Mouse (Mus musculus): ENCODE data around the gene Anln. TPM values are rescaled to one million over a fixed set of nuclear protein-coding genes. Genes with fewer than 3 reads are reported as not detected.
A peak's percentile ranks its signal among the peaks of the same experiment; 100 is the strongest.

Anln gene
- total and polyA plus RNA-seq, 2 experiments from 2014 or later = 2.7 to 6.8 TPM

- 0 out of 2 replicates have a peak, but pooled peaks cover 7% of the 10 kb centered on the region for H3K4me1 ChIP-seq (ENCODE audit: insufficient read depth, low read length)
- DNase-seq (ENCODE audit: low spot score) (no peak), ATAC-seq (no peak)
- H3K9ac ChIP-seq (replicated peaks; ENCODE audit: low read length) = no peak overlapping the region
- no peak for TF ChIP-seq CTCF (IDR thresholded peaks at IDR 0.05; ENCODE audit: low read depth)
- no peak overlapping the region for H3K4me2 ChIP-seq (ENCODE audit: low read depth, low read length)
- H3K36me3 ChIP-seq (ENCODE audit: insufficient read depth, low read length) = 0 out of 2 replicates have a peak, but pooled peaks cover 7% of the 10 kb centered on the region
- H3K27me3 ChIP-seq (ENCODE audit: insufficient read depth, low read length) = no peaks in the 10 kb centered on the region
- H3K27ac ChIP-seq = no peak overlapping the region
- no peak overlapping the region for H3K4me3 ChIP-seq (ENCODE audit: low read length)
- H3K9me3 ChIP-seq (ENCODE audit: low read length) = no peaks in the 10 kb centered on the region
- 31% methylated on average over 4 of the region's 4 CpGs for WGBS
Observed at GRCm38 (mm10) chr9:22428028-22428665, 39.2 kb upstream of the Anln start.

- Histone ChIP-seq H3K27me3 (ENCODE audit: insufficient read depth, low read length) (no peaks in the 10 kb centered on the region), H3K9ac (replicated peaks; ENCODE audit: low read length) (no peak overlapping the region), H3K9me3 (ENCODE audit: low read length) (no peaks in the 10 kb centered on the region), H3K4me3 (ENCODE audit: low read length) (no peak overlapping the region), H3K4me1 (ENCODE audit: insufficient read depth, low read length) (0 out of 2 replicates have a peak, but pooled peaks cover 9% of the 10 kb centered on the region), H3K27ac (no peak overlapping the region), H3K4me2 (ENCODE audit: low read depth, low read length) (no peak overlapping the region), H3K36me3 (ENCODE audit: insufficient read depth, low read length) (0 out of 2 replicates have a peak, but pooled peaks cover 7% of the 10 kb centered on the region)
- TF ChIP-seq CTCF (IDR thresholded peaks at IDR 0.05; ENCODE audit: low read depth) = no peak
- ATAC-seq (no peak), DNase-seq (ENCODE audit: low spot score) (no peak)
- 97% methylated on average over 4 of the region's 4 CpGs for WGBS
Observed at GRCm38 (mm10) chr9:22424719-22425118, 35.7 kb upstream of the Anln start.

GRCm38 (mm10) chr9:22424196-22424595, 35.2 kb upstream of the Anln start:
- no peak overlapping the region for H3K4me3 ChIP-seq (ENCODE audit: low read length)
- ATAC-seq = no peak
- no peak for DNase-seq (ENCODE audit: low spot score)
- H3K4me2 ChIP-seq (ENCODE audit: low read depth, low read length) = no peak overlapping the region
- 77% methylated on average over 10 of the region's 10 CpGs for WGBS
- no peak for TF ChIP-seq CTCF (IDR thresholded peaks at IDR 0.05; ENCODE audit: low read depth)
- 0 out of 2 replicates have a peak, but pooled peaks cover 7% of the 10 kb centered on the region for H3K36me3 ChIP-seq (ENCODE audit: insufficient read depth, low read length)
- no peaks in the 10 kb centered on the region for H3K27me3 ChIP-seq (ENCODE audit: insufficient read depth, low read length)
- H3K9me3 ChIP-seq (ENCODE audit: low read length) = no peaks in the 10 kb centered on the region
- H3K4me1 ChIP-seq (ENCODE audit: insufficient read depth, low read length) = 0 out of 2 replicates have a peak, but pooled peaks cover 5% of the 10 kb centered on the region
- H3K9ac ChIP-seq (replicated peaks; ENCODE audit: low read length) = no peak overlapping the region
- H3K27ac ChIP-seq = no peak overlapping the region

- H3K9ac ChIP-seq (replicated peaks; ENCODE audit: low read length) = no peak overlapping the region
- no peak for TF ChIP-seq CTCF (IDR thresholded peaks at IDR 0.05; ENCODE audit: low read depth)
- DNase-seq (ENCODE audit: low spot score) (no peak), ATAC-seq (no peak)
- no peak overlapping the region for H3K4me2 ChIP-seq (ENCODE audit: low read depth, low read length)
- H3K9me3 ChIP-seq (ENCODE audit: low read length) = no peaks in the 10 kb centered on the region
- H3K27me3 ChIP-seq (ENCODE audit: insufficient read depth, low read length) = no peaks in the 10 kb centered on the region
- WGBS = 82% methylated on average over 1 of the region's 1 CpGs
- 0 out of 2 replicates have a peak, but pooled peaks cover 5% of the 10 kb centered on the region for H3K4me1 ChIP-seq (ENCODE audit: insufficient read depth, low read length)
- 0 out of 2 replicates have a peak, but pooled peaks cover 7% of the 10 kb centered on the region for H3K36me3 ChIP-seq (ENCODE audit: insufficient read depth, low read length)
- no peak overlapping the region for H3K27ac ChIP-seq
- H3K4me3 ChIP-seq (ENCODE audit: low read length) = no peak overlapping the region
Observed at GRCm38 (mm10) chr9:22423507-22423906, 34.5 kb upstream of the Anln start.

- no peak overlapping the region for H3K9ac ChIP-seq (replicated peaks; ENCODE audit: low read length)
- ATAC-seq = no peak
- DNase-seq (ENCODE audit: low spot score) = no peak
- no peak for TF ChIP-seq CTCF (IDR thresholded peaks at IDR 0.05; ENCODE audit: low read depth)
- WGBS = 70% methylated on average over 1 of the region's 1 CpGs
- H3K4me1 ChIP-seq (ENCODE audit: insufficient read depth, low read length) = 0 out of 2 replicates have a peak, but pooled peaks cover 5% of the 10 kb centered on the region
- H3K27ac ChIP-seq = no peak overlapping the region
- no peak overlapping the region for H3K4me2 ChIP-seq (ENCODE audit: low read depth, low read length)
- no peaks in the 10 kb centered on the region for H3K27me3 ChIP-seq (ENCODE audit: insufficient read depth, low read length)
- 0 out of 2 replicates have a peak, but pooled peaks cover 7% of the 10 kb centered on the region for H3K36me3 ChIP-seq (ENCODE audit: insufficient read depth, low read length)
- no peak overlapping the region for H3K4me3 ChIP-seq (ENCODE audit: low read length)
- no peaks in the 10 kb centered on the region for H3K9me3 ChIP-seq (ENCODE audit: low read length)
Observed at GRCm38 (mm10) chr9:22422559-22422958, 33.6 kb upstream of the Anln start.

- peak; percentile 44 for DNase-seq (ENCODE audit: low spot score)
- WGBS = 24% methylated on average over 7 of the region's 7 CpGs
- TF ChIP-seq CTCF (IDR thresholded peaks at IDR 0.05; ENCODE audit: low read depth) = no peak
Observed at GRCm38 (mm10) chr9:22420491-22420890, 31.5 kb upstream of the Anln start.

GRCm38 (mm10) chr9:22419877-22420276, 30.9 kb upstream of the Anln start:
- H3K36me3 ChIP-seq (ENCODE audit: insufficient read depth, low read length) = 0 out of 2 replicates have a peak, but pooled peaks cover 7% of the 10 kb centered on the region
- WGBS = 80% methylated on average over 3 of the region's 3 CpGs
- TF ChIP-seq CTCF (IDR thresholded peaks at IDR 0.05; ENCODE audit: low read depth) = no peak
- no peaks in the 10 kb centered on the region for H3K9me3 ChIP-seq (ENCODE audit: low read length)
- H3K27me3 ChIP-seq (ENCODE audit: insufficient read depth, low read length) = no peaks in the 10 kb centered on the region
- DNase-seq (ENCODE audit: low spot score) (no peak), ATAC-seq (no peak)
- H3K27ac ChIP-seq = no peak overlapping the region
- H3K9ac ChIP-seq (replicated peaks; ENCODE audit: low read length) = no peak overlapping the region
- H3K4me2 ChIP-seq (ENCODE audit: low read depth, low read length) = no peak overlapping the region
- no peak overlapping the region for H3K4me3 ChIP-seq (ENCODE audit: low read length)
- 0 out of 2 replicates have a peak, but pooled peaks cover 5% of the 10 kb centered on the region for H3K4me1 ChIP-seq (ENCODE audit: insufficient read depth, low read length)

More at GRCm38 (mm10) chr9:22420491-22420890, 31.5 kb upstream of the Anln start:
- Histone ChIP-seq H3K4me3 (ENCODE audit: low read length) (no peak overlapping the region), H3K9me3 (ENCODE audit: low read length) (no peaks in the 10 kb centered on the region), H3K36me3 (ENCODE audit: insufficient read depth, low read length) (0 out of 2 replicates have a peak, but pooled peaks cover 7% of the 10 kb centered on the region), H3K9ac (replicated peaks; ENCODE audit: low read length) (no peak overlapping the region), H3K4me2 (ENCODE audit: low read depth, low read length) (no peak overlapping the region), H3K27ac (no peak overlapping the region), H3K27me3 (ENCODE audit: insufficient read depth, low read length) (no peaks in the 10 kb centered on the region), H3K4me1 (ENCODE audit: insufficient read depth, low read length) (0 out of 2 replicates have a peak, but pooled peaks cover 5% of the 10 kb centered on the region)
- no peak for ATAC-seq
